Mouse (Mus musculus): Measurements from ENCODE around the gene St7.

GRCm38 (mm10) chr6:17693726-17694549 lies 1.2 kb downstream of the St7 start:
- TF ChIP-seq CTCF (IDR thresholded peaks at IDR 0.05; ENCODE audit: low read depth) = no peak
- TF ChIP-seq EP300 (IDR thresholded peaks at IDR 0.05; ENCODE audit: low read depth) = no peak

Data from heart, postnatal 0 days (tissue).